ENCODE assay signal across 19 mouse cellular contexts in genomic region chr2:135370259-135370835, GRCm38 (mm10).
DNase-seq lines count a peak whose midpoint lies in the region; ATAC-seq and TF ChIP-seq lines count a peak whose summit lies in the region.
"Had no signal": no experiment of that assay in that cellular context is flagged by ENCODE, and none has a peak within 500 bp of the region (broad histone marks: within the 10 kb centered on the region; RNA-seq: fewer than 3 reads in every experiment).

No protein-coding gene starts in this region.

- WGBS in midbrain, embryonic 11.5 days = 61% methylated on average over 10 of the region's 10 CpGs
- 68% methylated on average over 10 of the region's 10 CpGs for WGBS in midbrain, embryonic 15.5 days
- WGBS in embryonic facial prominence, embryonic 11.5 days = 51% methylated on average over 10 of the region's 10 CpGs
- WGBS in stomach, embryonic 14.5 days = 35% methylated on average over 10 of the region's 10 CpGs
- WGBS in hindbrain, postnatal 0 days = 78% methylated on average over 10 of the region's 10 CpGs
- WGBS in midbrain, postnatal 0 days = 76% methylated on average over 10 of the region's 10 CpGs

- no peak overlapping the region for H3K4me3 ChIP-seq in midbrain, embryonic 11.5 days (ENCODE audit: low read depth, low read length)
- H3K4me3 ChIP-seq in midbrain, embryonic 15.5 days = no peak overlapping the region
- no peak overlapping the region for H3K4me3 ChIP-seq in embryonic facial prominence, embryonic 11.5 days (ENCODE audit: low read depth, low read length)
- H3K4me3 ChIP-seq in stomach, embryonic 14.5 days (ENCODE audit: low read depth, low read length) = no peak overlapping the region
- no peak overlapping the region for H3K4me3 ChIP-seq in hindbrain, postnatal 0 days (ENCODE audit: low read length)
- H3K4me3 ChIP-seq in midbrain, postnatal 0 days (ENCODE audit: low read depth, low read length) = no peak overlapping the region
- H3K4me3 ChIP-seq: embryonic facial prominence, embryonic 13.5 days; heart, embryonic 13.5 days; hindbrain, embryonic 10.5 days; liver, embryonic 12.5 days had no signal

- no peak overlapping the region for H3K27ac ChIP-seq in midbrain, embryonic 11.5 days (ENCODE audit: low read depth, low read length)
- H3K27ac ChIP-seq in midbrain, embryonic 15.5 days = no peak overlapping the region
- H3K27ac ChIP-seq in embryonic facial prominence, embryonic 11.5 days (replicated peaks; ENCODE audit: low read depth, low read length) = no peak overlapping the region
- peak overlapping the region; percentile 27; the same call in 1 of the 2 replicates for H3K27ac ChIP-seq in stomach, embryonic 14.5 days (ENCODE audit: low read length)
- H3K27ac ChIP-seq in hindbrain, postnatal 0 days = no peak overlapping the region
- no peak overlapping the region for H3K27ac ChIP-seq in midbrain, postnatal 0 days (ENCODE audit: low read depth, low read length)
- H3K27ac ChIP-seq: embryonic facial prominence, embryonic 13.5 days; heart, embryonic 13.5 days; hindbrain, embryonic 10.5 days; liver, embryonic 12.5 days had no signal

- H3K4me1 ChIP-seq in midbrain, embryonic 11.5 days (ENCODE audit: control insufficient read depth, insufficient read depth, low read length) = no peaks in the 10 kb centered on the region
- H3K4me1 ChIP-seq in midbrain, embryonic 15.5 days = no peaks in the 10 kb centered on the region
- no peaks in the 10 kb centered on the region for H3K4me1 ChIP-seq in embryonic facial prominence, embryonic 11.5 days (ENCODE audit: control insufficient read depth, insufficient read depth, low read length)
- H3K4me1 ChIP-seq in stomach, embryonic 14.5 days (ENCODE audit: control insufficient read depth, insufficient read depth, low read length) = no peaks in the 10 kb centered on the region
- H3K4me1 ChIP-seq in hindbrain, postnatal 0 days (ENCODE audit: insufficient read depth, low read length) = no peaks in the 10 kb centered on the region
- no peaks in the 10 kb centered on the region for H3K4me1 ChIP-seq in midbrain, postnatal 0 days (ENCODE audit: insufficient read depth, low read length)
- H3K4me1 ChIP-seq: embryonic facial prominence, embryonic 13.5 days; hindbrain, embryonic 10.5 days; liver, embryonic 12.5 days had no signal

- no peaks in the 10 kb centered on the region for H3K9me3 ChIP-seq in midbrain, embryonic 11.5 days (ENCODE audit: control insufficient read depth, low read length)
- H3K9me3 ChIP-seq in midbrain, embryonic 15.5 days = no peaks in the 10 kb centered on the region
- no peaks in the 10 kb centered on the region for H3K9me3 ChIP-seq in embryonic facial prominence, embryonic 11.5 days (replicated peaks; ENCODE audit: control insufficient read depth, low read length)
- no peaks in the 10 kb centered on the region for H3K9me3 ChIP-seq in stomach, embryonic 14.5 days (ENCODE audit: control insufficient read depth, low read depth, low read length)
- H3K9me3 ChIP-seq in hindbrain, postnatal 0 days (ENCODE audit: low read length) = no peaks in the 10 kb centered on the region
- H3K9me3 ChIP-seq in midbrain, postnatal 0 days (ENCODE audit: low read length) = no peaks in the 10 kb centered on the region
- H3K9me3 ChIP-seq: embryonic facial prominence, embryonic 13.5 days; heart, embryonic 13.5 days; hindbrain, embryonic 10.5 days; liver, embryonic 12.5 days had no signal

- DNase-seq in midbrain, embryonic 11.5 days (ENCODE audit: low spot score, missing footprints) = no peak
- peak; percentile 52 for DNase-seq in adrenal gland, adult 8-10 months
- DNase-seq in embryonic facial prominence, embryonic 11.5 days (ENCODE audit: low spot score) = peak; percentile 22
- no peak for DNase-seq in hindbrain, postnatal 0 days (ENCODE audit: low spot score)
- no peak for DNase-seq in right cerebral cortex, postnatal 36 days (ENCODE audit: low spot score in 2 of 2)
- no peak for DNase-seq in midbrain, postnatal 0 days (ENCODE audit: low spot score)
- DNase-seq: cerebellum, adult 11-12 months; gastrocnemius, postnatal 36 days; kidney, adult 18-20 months; lung, postnatal 36 days; right cerebral cortex, postnatal 25 days; thymus, postnatal 36 days had no signal

- no peak for TF ChIP-seq CTCF in hindbrain, postnatal 0 days (IDR thresholded peaks at IDR 0.05; ENCODE audit: low read depth)
- no peak for TF ChIP-seq CTCF in midbrain, postnatal 0 days (IDR thresholded peaks at IDR 0.05)

- H3K4me2 ChIP-seq in midbrain, embryonic 11.5 days = no peak overlapping the region
- no peak overlapping the region for H3K4me2 ChIP-seq in midbrain, embryonic 15.5 days
- no peak overlapping the region for H3K4me2 ChIP-seq in embryonic facial prominence, embryonic 11.5 days (ENCODE audit: low read depth, low read length)
- H3K4me2 ChIP-seq in stomach, embryonic 14.5 days (replicated peaks; ENCODE audit: low read depth, low read length) = no peak overlapping the region
- no peak overlapping the region for H3K4me2 ChIP-seq in hindbrain, postnatal 0 days (ENCODE audit: low read depth, low read length)
- H3K4me2 ChIP-seq in midbrain, postnatal 0 days (ENCODE audit: low read depth, low read length, poor library complexity, severe bottlenecking) = no peak overlapping the region
- H3K4me2 ChIP-seq: embryonic facial prominence, embryonic 13.5 days; heart, embryonic 13.5 days; liver, embryonic 12.5 days had no signal

- no peak overlapping the region for H3K9ac ChIP-seq in midbrain, embryonic 11.5 days (ENCODE audit: low read length)
- H3K9ac ChIP-seq in midbrain, embryonic 15.5 days = no peak overlapping the region
- no peak overlapping the region for H3K9ac ChIP-seq in embryonic facial prominence, embryonic 11.5 days (replicated peaks; ENCODE audit: low read length)
- H3K9ac ChIP-seq in stomach, embryonic 14.5 days (replicated peaks; ENCODE audit: low read depth, low read length) = no peak overlapping the region
- no peak overlapping the region for H3K9ac ChIP-seq in hindbrain, postnatal 0 days (replicated peaks; ENCODE audit: low read length)
- no peak overlapping the region for H3K9ac ChIP-seq in midbrain, postnatal 0 days (replicated peaks; ENCODE audit: low read length, poor library complexity, severe bottlenecking)
- H3K9ac ChIP-seq: embryonic facial prominence, embryonic 13.5 days; heart, embryonic 13.5 days; liver, embryonic 12.5 days had no signal

- no peaks in the 10 kb centered on the region for H3K36me3 ChIP-seq in midbrain, embryonic 11.5 days (ENCODE audit: control insufficient read depth, insufficient read depth, low read length)
- no peaks in the 10 kb centered on the region for H3K36me3 ChIP-seq in midbrain, embryonic 15.5 days (replicated peaks)
- no peaks in the 10 kb centered on the region for H3K36me3 ChIP-seq in embryonic facial prominence, embryonic 11.5 days (replicated peaks; ENCODE audit: control insufficient read depth, insufficient read depth, low read depth, low read length)
- H3K36me3 ChIP-seq in stomach, embryonic 14.5 days (ENCODE audit: control insufficient read depth, insufficient read depth, low read length) = no peaks in the 10 kb centered on the region
- H3K36me3 ChIP-seq in hindbrain, postnatal 0 days (ENCODE audit: insufficient read depth, low read length) = no peaks in the 10 kb centered on the region; the same call in 1 of the 2 replicates
- no peaks in the 10 kb centered on the region for H3K36me3 ChIP-seq in midbrain, postnatal 0 days (ENCODE audit: insufficient read depth, low read length)
- H3K36me3 ChIP-seq: embryonic facial prominence, embryonic 13.5 days; heart, embryonic 13.5 days; hindbrain, embryonic 10.5 days; liver, embryonic 12.5 days had no signal

- H3K27me3 ChIP-seq in midbrain, embryonic 11.5 days (ENCODE audit: control insufficient read depth, insufficient read depth, low read length) = no peaks in the 10 kb centered on the region
- no peaks in the 10 kb centered on the region for H3K27me3 ChIP-seq in midbrain, embryonic 15.5 days (replicated peaks)
- H3K27me3 ChIP-seq in embryonic facial prominence, embryonic 11.5 days (ENCODE audit: control insufficient read depth, insufficient read depth, low read length) = no peaks in the 10 kb centered on the region
- H3K27me3 ChIP-seq in stomach, embryonic 14.5 days (ENCODE audit: control insufficient read depth, insufficient read depth, low read length) = no peaks in the 10 kb centered on the region
- no peaks in the 10 kb centered on the region for H3K27me3 ChIP-seq in hindbrain, postnatal 0 days (ENCODE audit: insufficient read depth, low read length)
- no peaks in the 10 kb centered on the region for H3K27me3 ChIP-seq in midbrain, postnatal 0 days (ENCODE audit: insufficient read depth, low read length)
- H3K27me3 ChIP-seq: embryonic facial prominence, embryonic 13.5 days; heart, embryonic 13.5 days; liver, embryonic 12.5 days had no signal

- ATAC-seq in midbrain, embryonic 11.5 days (ENCODE audit: low FRiP score) = peak; percentile 52; the same call in 1 of the 2 replicates
- no peak for ATAC-seq in midbrain, embryonic 15.5 days (replicated peaks)
- no peak for ATAC-seq in embryonic facial prominence, embryonic 11.5 days (replicated peaks; ENCODE audit: insufficient number of reproducible peaks, low FRiP score, low TSS enrichment, low read depth)
- ATAC-seq in stomach, embryonic 14.5 days (ENCODE audit: insufficient number of reproducible peaks, insufficient read depth, low FRiP score, low read depth) = no peak; the same call in 1 of the 2 replicates
- ATAC-seq in hindbrain, postnatal 0 days = no peak
- no peak for ATAC-seq in midbrain, postnatal 0 days (ENCODE audit: low FRiP score)
- ATAC-seq: forebrain, embryonic 16.5 days; liver, embryonic 12.5 days had no signal

Comparison
In these comparisons a context has a peak if more than half of its experiments do, and no peak if none do; other contexts are left out.
1. DNase-seq: peak in adrenal gland, adult 8-10 months (single experiment) and embryonic facial prominence, embryonic 11.5 days (single experiment); none in midbrain, embryonic 11.5 days (single experiment), hindbrain, postnatal 0 days (single experiment), right cerebral cortex, postnatal 36 days (0 of 2) and midbrain, postnatal 0 days (single experiment).